Mouse (Mus musculus) left cerebral cortex, adult 2 months (tissue): Measurements from ENCODE around the gene Ndst2. TPM values are rescaled to one million over a fixed set of nuclear protein-coding genes. Genes with fewer than 3 reads are reported as not detected.
A peak's percentile ranks its signal among the peaks of the same experiment; 100 is the strongest.

Experiments used
- DNase-seq, 2 experiments: peaks; one replicate each; pipeline ENCODE4 v3.0.0; 2021 to 2022; ENCODE audit warnings: low spot score in 2 of 2, mixed read lengths in 1 of 2; ENCODE audit errors: extremely low spot score in 1 of 2
- H3K27ac ChIP-seq: fragments of 200-600 bp; 2 replicates; pipeline ENCODE4 v1.8.1; 2022
- H3K4me3 ChIP-seq: fragments of 200-600 bp; 2 replicates; pipeline ENCODE4 v1.8.1; 2022
- CTCF ChIP-seq: fragments of 200-600 bp; IDR thresholded peaks from 2 replicates; pipeline ENCODE4 v1.8.1; 2022; ENCODE audit warnings: antibody characterized with exemption, mild to moderate bottlenecking, moderate library complexity
- intact Hi-C: fragments of 180-260 bp; cut with DNase I; formaldehyde crosslinking; loops from one replicate; pipeline ENCODE4 v1.15.1; 2025
- long read RNA-seq, 2 experiments: library from polyadenylated mRNA; stranded (forward); transcript quantifications; one replicate each; pipeline ENCODE4 v2.0.0; 2021; ENCODE audit warnings: borderline mapping rate in 2 of 2
- total RNA-seq, 2 experiments: library from RNA; stranded (reverse); gene quantifications; 2 replicates each; pipeline ENCODE4 v1.2.3; 2021

Gene Ndst2
- total RNA-seq = 10 to 100 TPM; 15.5 to 17.7 TPM
- long read RNA-seq, experiment 1, transcript Ndst2-202 (15 exons, 3,907 nt) = major isoform, 13 of 28 reads
- long read RNA-seq, experiment 1, partial matches to known transcripts = 5 of 28 reads
- long read RNA-seq, experiment 1, other reads (novel, unspliced or antisense) = 10 of 28 reads
- long read RNA-seq, experiment 2, transcript Ndst2-202 (15 exons, 3,907 nt) = major isoform, 11 of 27 reads
- long read RNA-seq, experiment 2, partial matches to known transcripts = 3 of 27 reads
- long read RNA-seq, experiment 2, other reads (novel, unspliced or antisense) = 10 of 27 reads

DNA sequence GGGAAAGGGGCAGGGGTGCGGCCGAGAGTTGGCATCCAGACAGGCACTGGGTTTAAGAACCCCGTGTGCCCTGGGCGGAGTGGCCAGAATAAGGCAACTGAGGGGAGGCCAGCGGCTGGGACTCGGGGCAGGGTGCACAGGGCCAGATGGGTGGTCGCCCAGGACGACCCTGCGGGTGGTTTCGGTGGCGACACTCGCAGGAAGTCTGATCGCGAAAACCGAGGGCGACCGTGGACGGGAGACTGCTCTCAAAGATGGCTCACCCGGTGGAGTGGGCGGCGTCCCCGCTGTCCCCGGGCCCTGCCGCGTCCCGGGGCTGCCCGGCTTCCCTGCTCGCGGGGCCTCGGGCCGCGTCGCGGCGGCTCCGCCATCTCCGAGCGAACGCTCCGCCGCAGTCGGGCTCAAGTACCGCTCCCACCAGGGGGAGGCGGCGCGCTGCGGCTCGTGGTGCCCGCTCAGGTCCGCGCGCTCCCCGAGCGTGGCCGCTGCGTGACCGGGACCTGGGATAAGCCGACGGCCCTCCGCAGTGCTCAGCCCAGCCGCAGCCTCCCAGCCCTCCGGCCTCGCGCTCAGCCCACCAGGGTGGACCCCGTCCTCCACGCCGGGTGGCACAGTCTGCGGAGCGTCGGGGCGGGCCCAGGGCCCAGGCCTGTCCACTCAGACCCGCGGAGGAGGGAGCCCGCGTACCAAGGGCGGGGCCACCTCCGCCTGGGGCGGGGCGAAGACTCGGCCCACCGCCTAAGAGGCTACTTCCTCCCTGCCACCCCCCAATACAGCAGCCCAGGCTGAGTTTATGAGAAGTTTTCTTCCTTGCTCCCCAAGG is at the start of gene Ndst2:
Gene Ndst2, minus strand, starts transcription at position 611 of the 823 bp plus-strand sequence.
- H3K27ac ChIP-seq = peak within 1 kb of the TSS; percentile 97
- intact Hi-C loops = no loop called here
- DNase-seq = peak; percentile 80 to 83
- peak within 1 kb of the TSS; percentile 76 for H3K4me3 ChIP-seq
- no peak; the same call in 1 of the 2 replicates for TF ChIP-seq CTCF

DNA sequence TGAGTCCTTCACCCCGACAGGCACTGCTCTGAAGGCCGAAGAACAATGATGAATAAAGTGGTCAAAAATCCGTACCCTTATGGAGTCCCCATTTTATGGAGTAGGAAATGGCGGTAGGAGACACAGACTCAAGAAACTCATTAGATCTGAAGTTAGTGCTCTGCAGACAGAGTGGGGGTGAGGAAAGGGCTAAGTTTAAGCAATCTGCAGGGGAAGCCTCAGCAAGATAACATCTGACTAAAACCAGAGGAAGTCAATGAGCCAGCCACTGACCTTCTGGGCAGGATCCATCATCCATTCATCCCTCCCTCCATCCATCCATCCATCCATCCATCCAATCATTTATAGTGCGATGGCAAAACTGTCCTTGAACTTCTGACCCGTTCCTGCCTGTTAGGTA is 49.2 kb upstream of the Ndst2 start:
- TF ChIP-seq CTCF = no peak
- intact Hi-C loops = no loop called here
- H3K4me3 ChIP-seq = no peak overlapping the region

DNA sequence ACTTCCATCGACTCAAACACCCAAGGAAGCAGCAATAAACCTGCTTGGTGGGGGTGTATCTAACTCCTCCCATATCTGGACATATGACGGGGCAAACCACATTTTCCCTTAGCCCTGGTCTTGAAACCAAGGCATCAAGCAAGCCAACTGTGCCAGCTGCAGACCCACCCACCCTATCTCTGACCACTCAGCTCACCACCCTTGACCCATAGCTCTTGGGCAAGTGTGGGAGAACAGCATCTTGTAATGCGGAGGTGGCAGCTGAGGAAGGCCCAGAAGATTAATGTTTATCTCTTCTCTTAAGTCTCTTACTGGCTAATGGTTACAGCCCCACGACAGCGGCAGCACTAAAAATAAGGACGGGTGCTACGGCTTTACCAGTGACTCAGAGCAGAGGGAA is 48.5 kb upstream of the Ndst2 start:
- TF ChIP-seq CTCF = no peak
- DNase-seq = no peak
- 0 out of 2 replicates have a peak overlapping the region, but pooled peaks have one; percentile 0 for H3K27ac ChIP-seq
- intact Hi-C loops = no loop called here
- H3K4me3 ChIP-seq = no peak overlapping the region

More for the DNA sequence above, 49.2 kb upstream of the Ndst2 start:
- no peak overlapping the region for H3K27ac ChIP-seq
- DNase-seq = no peak

DNA sequence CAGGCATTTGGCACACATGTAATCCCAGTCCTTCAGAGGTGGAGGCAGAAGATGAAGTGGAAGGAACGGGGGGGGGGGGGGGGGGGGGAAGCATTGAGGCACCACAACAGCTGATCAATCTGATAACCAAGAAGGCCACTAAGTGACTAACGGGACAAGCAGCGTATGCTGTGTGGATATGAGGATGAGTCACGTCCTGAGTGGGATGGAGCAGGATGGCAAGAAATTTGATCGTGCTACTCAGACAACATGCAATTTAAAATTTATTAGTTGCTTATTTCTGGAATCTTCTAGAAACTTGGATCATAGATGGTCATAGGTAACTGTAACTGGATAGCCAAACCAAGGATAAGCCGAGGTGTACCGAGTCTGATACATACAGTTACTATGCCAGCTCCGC is 45.9 kb upstream of the Ndst2 start:
- no peak overlapping the region for H3K4me3 ChIP-seq
- TF ChIP-seq CTCF = no peak
- intact Hi-C loops = no loop called here
- no peak for DNase-seq
- no peak overlapping the region for H3K27ac ChIP-seq

DNA sequence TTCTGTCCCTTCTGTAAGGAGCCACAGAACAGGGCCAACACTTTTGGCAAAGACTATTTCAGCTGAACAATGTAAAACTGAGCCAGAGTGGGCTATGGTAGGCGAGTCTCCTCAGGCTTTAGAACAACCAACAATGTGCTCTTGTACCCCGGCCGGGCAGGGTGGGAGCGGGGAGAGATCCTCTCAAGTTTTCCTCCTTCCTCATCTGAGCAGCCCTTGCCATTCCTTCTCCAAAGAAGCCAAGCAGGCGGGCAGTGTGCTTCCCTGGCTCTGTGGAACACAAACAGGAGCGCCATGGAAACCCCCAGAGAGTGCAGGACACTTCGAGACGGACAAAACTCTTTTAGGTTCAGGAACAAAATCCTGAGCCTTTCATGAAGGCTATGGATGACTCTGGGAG is 44.1 kb upstream of the Ndst2 start:
- Histone ChIP-seq H3K4me3 (no peak overlapping the region), H3K27ac (no peak overlapping the region; the same call in 1 of the 2 replicates)
- DNase-seq = peak in 1 of 2 experiments; percentile 33
- TF ChIP-seq CTCF = no peak
- intact Hi-C loops = no loop called here

DNA sequence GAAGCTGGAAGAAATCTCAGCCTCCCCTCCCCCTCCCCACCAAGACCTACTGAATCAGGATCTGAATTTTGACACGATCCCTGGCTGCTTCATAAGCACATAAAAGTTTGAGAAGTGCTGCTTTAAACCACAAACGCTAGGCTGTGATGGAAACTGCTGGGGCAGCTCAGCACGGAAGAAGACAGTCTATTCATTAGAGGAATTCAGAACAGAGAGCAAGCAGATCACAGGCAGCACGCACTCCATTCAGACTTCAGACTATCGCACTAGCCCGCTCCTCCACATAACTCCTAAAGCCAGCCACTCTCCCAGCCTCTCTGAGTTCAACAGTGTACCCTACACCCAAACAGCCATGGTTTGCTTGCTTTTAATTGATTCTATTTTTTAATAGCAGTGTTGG is 41.3 kb upstream of the Ndst2 start:
- intact Hi-C loops = no loop called here
- H3K27ac ChIP-seq = peak overlapping the region; percentile 45; the same call in 1 of the 2 replicates

DNA sequence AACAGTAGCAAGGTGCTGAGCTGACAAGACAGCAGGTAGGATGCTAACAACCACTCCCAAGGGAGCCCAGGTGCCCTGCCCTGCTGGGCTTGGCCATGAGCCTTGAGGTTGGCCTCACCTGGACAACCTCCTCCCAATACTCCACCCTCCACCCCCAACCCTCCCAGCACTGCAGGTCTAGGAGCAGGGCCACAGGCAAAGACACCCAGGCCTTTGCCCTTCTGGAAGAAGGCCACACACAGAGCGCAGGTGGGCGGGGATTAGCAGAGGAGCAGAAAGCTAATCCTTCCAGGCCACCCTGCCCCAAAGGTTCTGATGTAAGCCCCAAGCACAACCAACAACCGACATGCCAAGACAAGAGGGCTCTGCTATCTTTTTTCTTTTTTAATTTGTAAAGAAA is 39.0 kb upstream of the Ndst2 start:
- intact Hi-C loops = no loop called here
- no peak overlapping the region for H3K4me3 ChIP-seq
- no peak for TF ChIP-seq CTCF
- H3K27ac ChIP-seq = peak overlapping the region; percentile 53; the same call in 1 of the 2 replicates
- no peak for DNase-seq

More for the DNA sequence above, 41.3 kb upstream of the Ndst2 start:
- no peak overlapping the region for H3K4me3 ChIP-seq
- DNase-seq = no peak
- no peak for TF ChIP-seq CTCF

DNA sequence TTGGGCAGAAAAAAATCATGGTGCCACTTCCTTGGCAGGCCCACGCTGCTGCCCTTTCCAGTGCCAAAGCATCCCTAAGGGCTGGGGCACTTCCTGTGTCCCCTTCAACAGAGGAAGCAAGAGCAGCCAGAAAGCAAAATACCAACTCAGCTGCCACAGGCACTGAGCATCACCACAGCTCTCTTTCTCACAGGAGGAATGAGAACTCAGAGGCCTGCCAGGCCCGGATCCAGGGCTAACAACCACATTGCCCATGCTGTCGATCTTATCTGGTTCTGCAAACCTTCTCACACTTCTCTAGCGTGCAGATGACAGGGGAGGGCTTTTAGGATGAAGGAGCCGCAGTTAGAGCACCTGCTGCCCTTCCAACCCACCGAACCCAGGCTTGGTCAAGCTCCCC is 38.4 kb upstream of the Ndst2 start:
- no peak for TF ChIP-seq CTCF
- DNase-seq = no peak
- Histone ChIP-seq H3K27ac (peak overlapping the region; percentile 53; the same call in 1 of the 2 replicates), H3K4me3 (no peak overlapping the region)
- intact Hi-C loops = no loop called here

GRCm38 (mm10) chr14:20771941-20772340 is 37.6 kb upstream of the Ndst2 start:
- no peak for TF ChIP-seq CTCF
- no peak overlapping the region; the same call in 1 of the 2 replicates for H3K27ac ChIP-seq

GRCm38 (mm10) chr14:20768581-20768980 is 34.2 kb upstream of the Ndst2 start:
- intact Hi-C loops = loop anchor here (10.0 kb wide), 1 partner anchor 106 kb away; no protein-coding TSS in a partner anchor
- peak overlapping the region; percentile 58; the same call in 1 of the 2 replicates for H3K27ac ChIP-seq
- no peak for TF ChIP-seq CTCF
- no peak for DNase-seq
- H3K4me3 ChIP-seq = no peak overlapping the region

More at GRCm38 (mm10) chr14:20771941-20772340, 37.6 kb upstream of the Ndst2 start:
- no peak overlapping the region for H3K4me3 ChIP-seq
- intact Hi-C loops = no loop called here
- no peak for DNase-seq

GRCm38 (mm10) chr14:20767936-20768335 is 33.6 kb upstream of the Ndst2 start:
- intact Hi-C loops = loop anchor here (10.0 kb wide), 1 partner anchor 107 kb away; no protein-coding TSS in a partner anchor
- TF ChIP-seq CTCF = peak; percentile 23
- DNase-seq = no peak
- no peak overlapping the region for H3K4me3 ChIP-seq
- H3K27ac ChIP-seq = peak overlapping the region; percentile 55; the same call in 1 of the 2 replicates
